Comparison of ENCODE assay signal across 8 mouse cellular contexts in the genomic region with DNA sequence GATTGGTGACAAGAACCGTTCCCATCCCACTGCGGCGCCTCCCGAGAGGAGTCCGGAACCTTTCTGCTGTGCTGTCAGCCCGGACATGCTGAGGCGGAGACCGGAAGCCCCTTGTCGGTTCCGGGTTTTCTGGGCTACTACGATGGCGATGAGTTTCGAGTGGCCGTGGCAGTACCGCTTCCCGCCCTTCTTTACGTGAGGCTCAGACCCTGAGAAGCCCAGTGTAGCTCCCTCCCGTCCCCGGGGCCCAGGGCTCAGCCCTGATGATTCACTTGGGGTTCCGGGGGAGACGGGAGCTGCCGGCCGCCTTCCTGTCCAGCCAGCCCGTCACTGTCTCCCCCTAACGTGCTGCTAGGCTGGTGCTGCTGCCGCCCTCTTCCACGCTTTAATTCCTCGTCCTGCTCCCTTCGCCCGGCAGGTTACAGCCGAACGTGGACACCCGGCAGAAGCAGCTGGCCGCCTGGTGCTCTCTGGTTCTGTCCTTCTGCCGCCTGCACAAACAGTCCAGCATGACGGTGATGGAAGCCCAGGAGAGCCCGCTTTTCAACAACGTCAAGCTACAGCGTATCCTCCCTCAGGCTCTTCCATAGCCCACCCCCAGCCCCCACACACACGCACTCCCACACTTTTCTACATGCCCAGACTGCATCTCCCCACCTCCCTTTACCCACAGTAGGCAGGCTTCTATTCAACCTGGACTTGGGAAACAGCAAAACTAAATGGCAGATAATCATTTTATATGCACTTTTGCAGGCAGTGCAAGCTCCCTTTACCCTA. TPM values are rescaled to one million over a fixed set of nuclear protein-coding genes. Genes with fewer than 3 reads are reported as not detected.
A peak's percentile ranks its signal among the peaks of the same experiment; 100 is the strongest.
DNase-seq lines count a peak whose midpoint lies in the region; ATAC-seq and TF ChIP-seq lines count a peak whose summit lies in the region.

A gene (plus strand): TSS at position 95 of the 777 bp plus-strand sequence.

- TF ChIP-seq POLR2A in MEL (IDR thresholded peaks at IDR 0.05; ENCODE audit: control insufficient read depth in 1 of 2, insufficient read depth in 1 of 2, low read depth in 1 of 2, low read length in 2 of 2, poor library complexity in 1 of 2) = peak; percentile 88 to 100
- peak; percentile 89 for TF ChIP-seq POLR2A in cerebellum, adult 2 months (IDR thresholded peaks at IDR 0.05; ENCODE audit: borderline replicate concordance, insufficient read depth, low read length)
- TF ChIP-seq POLR2A in olfactory bulb, adult 2 months (IDR thresholded peaks at IDR 0.05; ENCODE audit: insufficient read depth, low read depth, low read length) = peak; percentile 75

- TF ChIP-seq CTCF in MEL (IDR thresholded peaks at IDR 0.05 in 2 of 3, conservative IDR thresholded peaks at IDR 0.05 in 1 of 3; ENCODE audit: control insufficient read depth in 1 of 3, insufficient read depth in 1 of 3, low read depth in 2 of 3, low read length in 3 of 3, poor library complexity in 1 of 3, severe bottlenecking in 1 of 3) = peak in 1 of 3 experiments; percentile 9; a peak in 1 of 6 replicates
- TF ChIP-seq CTCF in cerebellum, adult 2 months (IDR thresholded peaks at IDR 0.05; ENCODE audit: borderline replicate concordance, insufficient read depth, low read depth, low read length) = 0 out of 2 replicates have a peak, but pooled peaks have one; percentile 0
- TF ChIP-seq CTCF in olfactory bulb, adult 2 months (IDR thresholded peaks at IDR 0.05; ENCODE audit: insufficient read depth, low read depth, low read length) = no peak

- no peak; the same call in 1 of the 2 replicates for TF ChIP-seq RAD21 in MEL (IDR thresholded peaks at IDR 0.05; ENCODE audit: low read depth, low read length)

- peak within 1 kb of the TSS; percentile 95 for H3K9ac ChIP-seq in MEL (ENCODE audit: control insufficient read depth, low read depth, low read length, poor library complexity, severe bottlenecking)
- H3K9ac ChIP-seq in lung, embryonic 15.5 days = peak within 1 kb of the TSS; percentile 97

- peak within 1 kb of the TSS; percentile 95 for H3K4me2 ChIP-seq in lung, embryonic 15.5 days

- peak; percentile 97 for DNase-seq in MEL (ENCODE audit: low read depth, low spot score)
- DNase-seq in cerebellum, adult 2 months = peak; percentile 86 to 88
- peak; percentile 74 for DNase-seq in forelimb bud, embryonic 11.5 days (ENCODE audit: low read depth, low spot score)
- DNase-seq in heart, postnatal 4 days = peak; percentile 88
- peak; percentile 72 to 81 for DNase-seq in layer of hippocampus, adult 8-10 months (ENCODE audit: low spot score in 2 of 2)
- DNase-seq in thymus, adult 18-20 months = peak; percentile 60 to 71

- peak within 1 kb of the TSS; percentile 79 for H3K27ac ChIP-seq in MEL (ENCODE audit: control insufficient read depth, low read depth, low read length)
- H3K27ac ChIP-seq in cerebellum, adult 2 months (ENCODE audit: insufficient read depth, low read length) = peak within 1 kb of the TSS; percentile 79
- H3K27ac ChIP-seq in lung, embryonic 15.5 days = peak within 1 kb of the TSS; percentile 93
- H3K27ac ChIP-seq in olfactory bulb, adult 2 months (ENCODE audit: insufficient read depth, low read depth, low read length) = peak within 1 kb of the TSS; percentile 81

- peaks cover 0 to 5% of the 10 kb centered on the region in 2 experiments; a peak in 1 of 4 replicates for H3K4me1 ChIP-seq in MEL (ENCODE audit: control insufficient read depth in 1 of 2, insufficient read depth in 2 of 2, low read length in 2 of 2)
- no peaks in the 10 kb centered on the region for H3K4me1 ChIP-seq in cerebellum, adult 2 months (ENCODE audit: control insufficient read depth, insufficient read depth, low read length)
- H3K4me1 ChIP-seq in lung, embryonic 15.5 days = peaks cover 21% of the 10 kb centered on the region
- H3K4me1 ChIP-seq in olfactory bulb, adult 2 months (ENCODE audit: control insufficient read depth, insufficient read depth, low read length) = peaks cover 2% of the 10 kb centered on the region; the same call in 1 of the 2 replicates

- peak in 1 of 2 experiments; percentile 45; a peak in 2 of 4 replicates for TF ChIP-seq EP300 in MEL (IDR thresholded peaks at IDR 0.05; ENCODE audit: low read depth in 1 of 2, low read length in 2 of 2)

- H3K27me3 ChIP-seq in MEL (ENCODE audit: control insufficient read depth in 1 of 2, insufficient read depth in 2 of 2, low read length in 2 of 2) = no peaks in the 10 kb centered on the region
- no peaks in the 10 kb centered on the region for H3K27me3 ChIP-seq in cerebellum, adult 2 months (ENCODE audit: control insufficient read depth, insufficient read depth, low read length)
- H3K27me3 ChIP-seq in lung, embryonic 15.5 days = no peaks in the 10 kb centered on the region

- ATAC-seq in lung, embryonic 15.5 days (ENCODE audit: borderline replicate concordance, extremely low read depth, low FRiP score, low TSS enrichment) = peak; percentile 79

- H3K79me2 ChIP-seq in MEL (ENCODE audit: control insufficient read depth, insufficient read depth, low read length, poor library complexity) = peaks cover 7% of the 10 kb centered on the region

- peaks cover 0 to 10% of the 10 kb centered on the region in 2 experiments; a peak in 2 of 4 replicates for H3K36me3 ChIP-seq in MEL (ENCODE audit: control insufficient read depth in 1 of 2, insufficient read depth in 2 of 2, low read length in 2 of 2)
- H3K36me3 ChIP-seq in lung, embryonic 15.5 days = 0 out of 2 replicates have a peak, but pooled peaks cover 9% of the 10 kb centered on the region

- H3K9me3 ChIP-seq in MEL (replicated peaks; ENCODE audit: insufficient read depth, low read length) = no peaks in the 10 kb centered on the region
- H3K9me3 ChIP-seq in lung, embryonic 15.5 days = no peaks in the 10 kb centered on the region

- WGBS in cerebellum, adult 2 months = under 1% methylated on average over 40 of the region's 40 CpGs
- under 1% methylated on average over 40 of the region's 40 CpGs for WGBS in lung, embryonic 15.5 days
- WGBS in olfactory bulb, adult 2 months = 0% methylated on average over 40 of the region's 40 CpGs

- H3K4me3 ChIP-seq in MEL (ENCODE audit: control insufficient read depth in 1 of 2, insufficient read depth in 1 of 2, low read depth in 2 of 2, low read length in 2 of 2) = peak within 1 kb of the TSS; percentile 80 to 93
- H3K4me3 ChIP-seq in cerebellum, adult 2 months (replicated peaks; ENCODE audit: insufficient read depth, low read depth, low read length) = peak within 1 kb of the TSS; percentile 72
- peak within 1 kb of the TSS; percentile 97 for H3K4me3 ChIP-seq in lung, embryonic 15.5 days
- peak within 1 kb of the TSS; percentile 96 for H3K4me3 ChIP-seq in olfactory bulb, adult 2 months (ENCODE audit: insufficient read depth, low read depth, low read length)

TF ChIP-seq in MEL, 35 proteins besides CTCF, POLR2A, EP300 and RAD21 (continues in another document):
- peak; percentile 53 for TF ChIP-seq USF1 (IDR thresholded peaks at IDR 0.05; ENCODE audit: low read depth, low read length)
- TF ChIP-seq MXI1 (IDR thresholded peaks at IDR 0.05; ENCODE audit: low read depth, low read length) = peak; percentile 92
- TF ChIP-seq JUND (IDR thresholded peaks at IDR 0.05; ENCODE audit: low read depth, low read length) = peak; percentile 71; the same call in 1 of the 2 replicates
- TF ChIP-seq USF2 (IDR thresholded peaks at IDR 0.05; ENCODE audit: borderline replicate concordance in 1 of 2, insufficient read depth in 1 of 2, low read depth in 1 of 2, low read length in 2 of 2) = no peak
- no peak for TF ChIP-seq CHD1 (IDR thresholded peaks at IDR 0.05; ENCODE audit: low read depth, low read length)
- TF ChIP-seq TBP (IDR thresholded peaks at IDR 0.05; ENCODE audit: low read depth, low read length) = peak; percentile 96
- TF ChIP-seq BHLHE40 (IDR thresholded peaks at IDR 0.05; ENCODE audit: borderline replicate concordance, low read depth, low read length) = 0 out of 2 replicates have a peak, but pooled peaks have one; percentile 33
- TF ChIP-seq MYC (IDR thresholded peaks at IDR 0.05; ENCODE audit: low read depth, low read length) = peak; percentile 92
- 0 out of 2 replicates have a peak, but pooled peaks have one; percentile 86 for TF ChIP-seq UBTF (IDR thresholded peaks at IDR 0.05; ENCODE audit: borderline replicate concordance, insufficient read depth, low read depth, low read length)
- TF ChIP-seq ZKSCAN1 (IDR thresholded peaks at IDR 0.05; ENCODE audit: low read depth, low read length) = no peak; the same call in 1 of the 2 replicates
- no peak for TF ChIP-seq ZC3H11A (IDR thresholded peaks at IDR 0.05; ENCODE audit: low read depth, low read length)
- peak; percentile 43; the same call in 1 of the 2 replicates for TF ChIP-seq NRF1 (IDR thresholded peaks at IDR 0.05; ENCODE audit: insufficient read depth, low read depth, low read length, poor library complexity, severe bottlenecking)
- peak; percentile 99 for TF ChIP-seq SIN3A (IDR thresholded peaks at IDR 0.05; ENCODE audit: low read length)
- TF ChIP-seq POLR2AphosphoS5 (IDR thresholded peaks at IDR 0.05; ENCODE audit: borderline replicate concordance, low read depth, low read length) = no peak
- TF ChIP-seq KAT2A (conservative IDR thresholded peaks at IDR 0.05; ENCODE audit: low read depth, low read length) = peak; percentile 80
- TF ChIP-seq TAL1 (IDR thresholded peaks at IDR 0.05; ENCODE audit: low read length) = no peak
- peak; percentile 98 for TF ChIP-seq MAZ (IDR thresholded peaks at IDR 0.05; ENCODE audit: low read depth, low read length)
- TF ChIP-seq CHD2 (IDR thresholded peaks at IDR 0.05; ENCODE audit: low read length) = peak; percentile 11; the same call in 1 of the 2 replicates
- TF ChIP-seq ZNF384 (IDR thresholded peaks at IDR 0.05; ENCODE audit: low read depth, low read length) = peak; percentile 40
- peak; percentile 97 for TF ChIP-seq HCFC1 (IDR thresholded peaks at IDR 0.05; ENCODE audit: low read depth, low read length)
- peak; percentile 99 for TF ChIP-seq ELF1 (IDR thresholded peaks at IDR 0.05; ENCODE audit: low read depth, low read length)
- TF ChIP-seq MYB (IDR thresholded peaks at IDR 0.05; ENCODE audit: low read depth, low read length) = no peak
- TF ChIP-seq ZMIZ1 (IDR thresholded peaks at IDR 0.05; ENCODE audit: low read depth, low read length) = peak; percentile 98
- peak; percentile 31; the same call in 1 of the 2 replicates for TF ChIP-seq SMC3 (IDR thresholded peaks at IDR 0.05; ENCODE audit: low read depth, low read length)

RNA-seq across cellular contexts. Expression of the gene that starts here (rescaled TPM):
- total RNA-seq in MEL (2012; rRNA removed) = 68.4 and 75.5 TPM in 2 replicates
- polyA plus RNA-seq in MEL (2012; ENCODE audit: insufficient read depth in 1 of 2, insufficient read length in 2 of 2, low read depth in 1 of 2, low replicate concordance in 2 of 2, missing spikeins in 1 of 2) = 100 to 1,000 TPM in 1 of 2 experiments, not detected in 1; 107 TPM
- polyA plus RNA-seq in cerebellum, adult 2 months (2012; rRNA removed) = 66.8 and 67.0 TPM in 2 replicates
- total RNA-seq in heart, postnatal 4 days (2021) = 10 to 100 TPM; 87.6 to 88.7 TPM
- 10 to 100 TPM; 59.1 to 76.6 (median 65.5) TPM for total RNA-seq in layer of hippocampus, adult 8-10 months (2022)
- 127 and 128 TPM in 2 replicates for polyA plus RNA-seq in lung, embryonic 15.5 days (2015; fragmentation: Nextera tagmentation; extraction: Ambion mirVana)
- not detected in 2 replicates for polyA plus RNA-seq in olfactory bulb, adult 2 months (2012; ENCODE audit: insufficient read depth, insufficient read length, low replicate concordance, missing spikeins)

Comparison
In these comparisons a context has a peak if more than half of its experiments do, and no peak if none do; other contexts are left out.
1. Peak in every context shown above with its lines: DNase-seq, ATAC-seq, H3K4me3 ChIP-seq and H3K27ac ChIP-seq.